Mouse (Mus musculus) kidney, embryonic 14.5 days (tissue): ENCODE measurements at regions not wholly inside any gene's neighbourhood (a gene's known extent, or its start where the extent isn't known, plus 50 kb on each side); places are given as distances from the start of the nearest gene placed in this dataset.

ENCODE experiments used
- ATAC-seq: fragments of 200-750 bp; cut with Nextera tagmentation; 2 replicates; pipeline ENCODE4 v1.8.0; 2017; ENCODE audit warnings: moderate number of reproducible peaks, mild to moderate bottlenecking, moderate TSS enrichment, moderate library complexity; ENCODE audit not compliant: low FRiP score, low TSS enrichment
- H3K27ac ChIP-seq: fragments of 300-500 bp; sonication (generic); 2 replicates; pipeline ENCODE4 v1.5.1; 2014; ENCODE audit warnings: low read depth, mild to moderate bottlenecking, low read length, moderate library complexity, mixed read lengths
- H3K27me3 ChIP-seq: fragments of 300-500 bp; sonication (generic); 2 replicates; pipeline ENCODE4 v1.6.1; 2014; ENCODE audit warnings: mild to moderate bottlenecking, low read length; ENCODE audit not compliant: control insufficient read depth, insufficient read depth
- H3K36me3 ChIP-seq: fragments of 300-500 bp; sonication (generic); 2 replicates; pipeline ENCODE4 v1.6.1; 2014; ENCODE audit warnings: low read length, mixed read lengths; ENCODE audit not compliant: control insufficient read depth, insufficient read depth
- H3K4me1 ChIP-seq: fragments of 300-500 bp; sonication (generic); 2 replicates; pipeline ENCODE4 v1.6.1; 2014; ENCODE audit warnings: low read length, mixed read lengths; ENCODE audit not compliant: control insufficient read depth, insufficient read depth
- H3K4me2 ChIP-seq: fragments of 300-500 bp; sonication (generic); replicated peaks from 2 replicates; pipeline ENCODE4 v1.6.1; 2014; ENCODE audit warnings: low read depth, mild to moderate bottlenecking, low read length
- H3K4me3 ChIP-seq: fragments of 300-500 bp; sonication (generic); 2 replicates; pipeline ENCODE4 v1.5.1; 2014; ENCODE audit warnings: mild to moderate bottlenecking, low read length
- H3K9ac ChIP-seq: fragments of 300-500 bp; sonication (generic); 2 replicates; pipeline ENCODE4 v1.6.1; 2014; ENCODE audit warnings: low read depth, mild to moderate bottlenecking, low read length, moderate library complexity
- H3K9me3 ChIP-seq: fragments of 300-500 bp; sonication (generic); 2 replicates; pipeline ENCODE4 v1.6.1; 2016; ENCODE audit warnings: low read length; ENCODE audit not compliant: control insufficient read depth
- WGBS: fragments of 180-500 bp; shearing (Covaris S2); extraction: QIAGEN DNeasy Blood & Tissue Kit; methylation state at CpG from one replicate; pipeline ENCODE4 v1.1.7; 2014; 5-methylcytosine and 5-hydroxymethylcytosine counted together

GRCm38 (mm10) chr3:119524510-119525123 lies 259.6 kb downstream of the Ptbp2 start:
- no peak for ATAC-seq
- no peak overlapping the region for H3K4me3 ChIP-seq
- no peaks in the 10 kb centered on the region for H3K36me3 ChIP-seq
- no peaks in the 10 kb centered on the region for H3K27me3 ChIP-seq
- 89% methylated on average over 10 of the region's 10 CpGs for WGBS
- H3K9me3 ChIP-seq, result no peaks in the 10 kb centered on the region
- no peak overlapping the region for H3K27ac ChIP-seq
- H3K9ac ChIP-seq, result no peak overlapping the region
- no peak overlapping the region for H3K4me2 ChIP-seq
- H3K4me1 ChIP-seq, result no peaks in the 10 kb centered on the region

DNA sequence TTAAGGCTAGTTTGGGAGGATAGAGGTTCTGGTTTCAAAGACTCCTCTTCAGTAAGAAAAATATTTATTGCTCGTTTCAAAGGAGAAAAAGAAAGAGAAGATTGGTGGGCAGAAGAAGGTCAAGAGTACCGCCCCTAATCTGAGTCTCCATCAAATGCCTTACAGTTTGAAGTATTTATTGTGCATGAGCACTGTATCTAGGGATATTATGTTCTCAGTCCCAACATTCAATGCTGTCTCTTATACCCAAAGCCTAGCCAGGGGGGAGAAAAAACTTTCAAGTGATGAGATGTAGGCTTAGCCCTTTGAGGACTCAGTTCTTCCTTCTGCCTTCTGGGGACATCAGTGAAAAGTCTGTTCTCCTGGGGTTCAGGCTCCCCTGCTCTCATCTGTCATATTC lies 271.7 kb downstream of the Ptbp2 start:
- H3K9ac ChIP-seq, result no peak overlapping the region
- 26% methylated on average over 2 of the region's 2 CpGs for WGBS
- H3K4me2 ChIP-seq, result no peak overlapping the region
- no peaks in the 10 kb centered on the region for H3K27me3 ChIP-seq
- no peaks in the 10 kb centered on the region for H3K36me3 ChIP-seq
- H3K27ac ChIP-seq, result no peak overlapping the region
- no peaks in the 10 kb centered on the region for H3K9me3 ChIP-seq
- ATAC-seq, result peak; percentile 66; the same call in 1 of the 2 replicates
- H3K4me1 ChIP-seq, result no peaks in the 10 kb centered on the region
- H3K4me3 ChIP-seq, result no peak overlapping the region

GRCm38 (mm10) chr3:119509132-119509531 lies 275.1 kb downstream of the Ptbp2 start:
- Histone ChIP-seq H3K36me3 (no peaks in the 10 kb centered on the region), H3K9me3 (no peaks in the 10 kb centered on the region), H3K4me2 (no peak overlapping the region), H3K9ac (no peak overlapping the region), H3K4me1 (no peaks in the 10 kb centered on the region), H3K4me3 (no peak overlapping the region), H3K27me3 (no peaks in the 10 kb centered on the region), H3K27ac (no peak overlapping the region)
- ATAC-seq, result no peak
- 54% methylated on average over 4 of the region's 4 CpGs for WGBS

DNA sequence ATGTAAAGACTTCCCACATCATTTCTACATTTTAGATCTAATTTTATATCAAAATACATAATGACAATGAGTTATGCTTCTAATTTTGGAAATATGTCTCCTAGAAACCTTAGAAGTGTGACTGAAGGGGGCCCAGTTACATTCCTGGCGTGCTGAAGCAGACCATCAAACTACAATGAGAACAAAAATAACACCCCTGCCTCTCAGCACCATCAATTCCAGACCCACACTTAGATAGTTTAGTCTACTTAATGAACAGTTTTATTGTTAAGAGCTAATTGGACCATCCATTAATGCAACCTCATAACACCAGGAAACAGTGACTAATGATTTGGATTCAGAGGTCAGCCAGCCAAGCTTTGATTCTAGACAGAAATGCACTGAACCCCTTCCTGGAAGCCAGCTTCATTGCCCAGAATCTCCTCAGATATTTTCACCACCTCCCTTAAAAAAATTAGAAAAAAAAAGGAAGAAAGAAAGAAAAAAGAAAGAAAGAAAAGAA lies 280.7 kb downstream of the Ptbp2 start:
- Histone ChIP-seq H3K9me3 (no peaks in the 10 kb centered on the region), H3K36me3 (no peaks in the 10 kb centered on the region), H3K4me2 (no peak overlapping the region), H3K27ac (no peak overlapping the region), H3K4me1 (no peaks in the 10 kb centered on the region), H3K4me3 (no peak overlapping the region), H3K9ac (no peak overlapping the region), H3K27me3 (no peaks in the 10 kb centered on the region)
- peak; percentile 59 for ATAC-seq
- WGBS, result 25% methylated on average over 1 of the region's 1 CpGs

- no peak overlapping the region for H3K4me3 ChIP-seq
- H3K9ac ChIP-seq, result no peak overlapping the region
- 54% methylated on average over 20 of the region's 20 CpGs for WGBS
- H3K36me3 ChIP-seq, result no peaks in the 10 kb centered on the region
- no peaks in the 10 kb centered on the region for H3K9me3 ChIP-seq
- peak; percentile 77; the same call in 1 of the 2 replicates for ATAC-seq
- H3K27ac ChIP-seq, result no peak overlapping the region
- H3K4me1 ChIP-seq, result no peaks in the 10 kb centered on the region
- no peaks in the 10 kb centered on the region for H3K27me3 ChIP-seq
- H3K4me2 ChIP-seq, result no peak overlapping the region; the same call in 1 of the 2 replicates
Observed at GRCm38 (mm10) chr3:119498711-119499110, 285.6 kb downstream of the Ptbp2 start.

- no peaks in the 10 kb centered on the region for H3K27me3 ChIP-seq
- no peak overlapping the region for H3K4me3 ChIP-seq
- no peaks in the 10 kb centered on the region for H3K36me3 ChIP-seq
- H3K9me3 ChIP-seq, result no peaks in the 10 kb centered on the region
- H3K4me1 ChIP-seq, result no peaks in the 10 kb centered on the region
- no peak overlapping the region for H3K27ac ChIP-seq
- H3K4me2 ChIP-seq, result no peak overlapping the region
- ATAC-seq, result no peak
- no peak overlapping the region for H3K9ac ChIP-seq
- 67% methylated on average over 7 of the region's 7 CpGs for WGBS
Observed at GRCm38 (mm10) chr3:119497880-119498279, 286.4 kb downstream of the Ptbp2 start.

GRCm38 (mm10) chr3:119494580-119494979 lies 289.7 kb downstream of the Ptbp2 start:
- ATAC-seq, result no peak
- WGBS, result 38% methylated on average over 5 of the region's 5 CpGs

GRCm38 (mm10) chr3:119492627-119493026 lies 291.6 kb downstream of the Ptbp2 start:
- H3K9ac ChIP-seq, result no peak overlapping the region
- 75% methylated on average over 1 of the region's 1 CpGs for WGBS
- H3K27ac ChIP-seq, result no peak overlapping the region
- H3K9me3 ChIP-seq, result no peaks in the 10 kb centered on the region
- no peaks in the 10 kb centered on the region for H3K4me1 ChIP-seq
- H3K36me3 ChIP-seq, result no peaks in the 10 kb centered on the region
- no peaks in the 10 kb centered on the region for H3K27me3 ChIP-seq
- no peak overlapping the region for H3K4me3 ChIP-seq
- ATAC-seq, result no peak
- H3K4me2 ChIP-seq, result no peak overlapping the region

More at GRCm38 (mm10) chr3:119494580-119494979, 289.7 kb downstream of the Ptbp2 start:
- no peaks in the 10 kb centered on the region for H3K36me3 ChIP-seq
- H3K9ac ChIP-seq, result no peak overlapping the region
- no peak overlapping the region for H3K4me3 ChIP-seq
- H3K9me3 ChIP-seq, result no peaks in the 10 kb centered on the region
- no peak overlapping the region for H3K4me2 ChIP-seq
- no peaks in the 10 kb centered on the region for H3K4me1 ChIP-seq
- no peak overlapping the region for H3K27ac ChIP-seq
- H3K27me3 ChIP-seq, result no peaks in the 10 kb centered on the region

DNA sequence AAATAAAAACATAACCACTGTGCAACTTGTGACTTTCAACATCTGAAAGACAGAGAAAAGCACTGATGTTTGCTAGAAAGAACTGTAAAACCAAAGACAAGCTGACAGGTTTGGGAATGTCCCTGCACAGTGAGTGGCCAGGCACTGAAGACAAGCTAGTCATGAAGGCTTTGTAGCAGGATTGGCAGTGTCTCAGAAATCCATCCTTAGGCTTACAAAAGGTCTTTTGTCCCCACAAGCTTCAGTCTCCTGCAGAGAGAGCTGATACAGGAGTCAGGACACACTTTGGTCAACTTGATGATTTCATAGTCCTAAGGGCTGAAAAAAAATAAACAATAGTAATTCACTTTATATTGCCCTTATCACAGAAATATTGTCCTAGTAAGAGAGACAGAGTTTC lies 294.9 kb downstream of the Ptbp2 start:
- Histone ChIP-seq H3K4me1 (no peaks in the 10 kb centered on the region), H3K4me2 (no peak overlapping the region), H3K9ac (no peak overlapping the region), H3K36me3 (no peaks in the 10 kb centered on the region), H3K9me3 (no peaks in the 10 kb centered on the region), H3K27ac (no peak overlapping the region), H3K27me3 (no peaks in the 10 kb centered on the region), H3K4me3 (no peak overlapping the region)
- no peak for ATAC-seq
